Mouse (Mus musculus) monocyte, adult 2 months (primary cell): ENCODE results near the gene Pla2g12a.

ENCODE experiments used
- DNase-seq, 2 experiments: peaks; one replicate each; pipeline ENCODE4 v3.0.0; 2022; ENCODE audit warnings: low spot score in 2 of 2, low read depth in 1 of 2

The Pla2g12a gene

DNA sequence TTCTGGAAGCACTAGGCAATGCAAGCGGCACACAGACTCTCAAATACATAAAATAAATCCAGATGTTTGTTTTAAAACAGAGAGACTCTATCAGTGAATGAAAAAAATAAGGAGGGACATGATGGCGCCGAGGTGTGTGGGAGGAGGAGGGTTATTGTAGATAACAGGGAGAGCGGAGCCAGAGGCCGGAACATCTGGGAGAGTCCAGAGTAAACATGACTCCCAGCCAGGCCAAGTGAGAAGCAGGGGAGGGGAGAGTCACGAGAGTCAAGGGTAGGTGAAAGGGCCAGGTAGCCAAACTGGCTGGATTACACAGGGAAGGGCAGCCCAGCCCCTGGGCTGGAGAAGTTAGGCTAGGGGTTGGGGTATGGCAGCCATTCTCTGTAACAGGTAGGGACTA is 18.2 kb downstream of the Pla2g12a start:
- no peak for DNase-seq

DNA sequence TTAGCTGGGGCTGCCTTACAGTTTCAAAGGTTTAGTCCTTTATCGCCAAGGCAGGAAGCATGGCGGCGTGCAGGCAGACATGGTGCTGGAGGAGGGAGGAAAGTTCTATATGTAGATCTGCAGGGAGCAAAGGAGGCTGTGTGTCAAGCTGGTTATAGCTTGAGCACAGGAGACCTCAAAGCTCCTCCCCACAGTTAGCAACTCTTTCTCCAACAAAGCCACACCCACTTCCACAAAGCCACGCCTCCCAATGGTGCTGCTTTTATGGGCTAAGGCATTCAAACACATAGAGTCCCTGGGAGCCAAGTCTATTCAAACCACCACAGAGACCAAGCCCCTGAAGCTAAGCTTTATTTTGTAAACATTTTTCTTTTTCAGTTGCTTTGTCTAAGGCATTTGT is 20.5 kb downstream of the Pla2g12a start:
- DNase-seq: no peak

DNA sequence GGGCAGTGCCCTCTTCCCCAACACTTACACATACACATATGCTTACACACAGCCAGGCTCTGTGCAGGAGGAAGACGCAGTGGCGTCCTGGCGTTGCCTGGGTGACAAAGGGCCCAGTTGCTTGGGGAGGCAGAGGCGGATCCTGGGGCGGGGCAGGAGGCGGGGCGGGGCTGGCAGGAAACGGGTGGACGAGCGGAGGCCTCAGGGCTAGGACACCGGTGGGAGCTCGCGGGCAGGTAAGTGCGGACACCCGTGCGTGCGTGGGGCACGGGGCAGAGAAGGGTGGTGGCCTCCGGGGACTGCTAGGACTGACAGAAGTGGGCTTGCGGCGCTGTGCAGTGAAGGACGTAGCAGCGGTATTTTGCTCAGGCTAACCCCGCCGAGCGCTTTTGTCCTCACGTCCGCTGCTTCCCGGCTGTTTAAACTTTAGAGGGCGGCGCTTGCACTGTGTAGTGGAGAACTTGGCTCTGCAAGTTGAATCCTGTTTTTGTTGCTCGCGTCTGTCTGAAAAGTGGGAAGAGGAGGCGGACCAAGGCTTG is 22.9 kb downstream of the Pla2g12a start, which contains the start of gene Casp6:
Gene Casp6, plus strand, starts transcription at position 155 of the 539 bp plus-strand sequence.
- DNase-seq: peak in 1 of 2 experiments; percentile 63

DNA sequence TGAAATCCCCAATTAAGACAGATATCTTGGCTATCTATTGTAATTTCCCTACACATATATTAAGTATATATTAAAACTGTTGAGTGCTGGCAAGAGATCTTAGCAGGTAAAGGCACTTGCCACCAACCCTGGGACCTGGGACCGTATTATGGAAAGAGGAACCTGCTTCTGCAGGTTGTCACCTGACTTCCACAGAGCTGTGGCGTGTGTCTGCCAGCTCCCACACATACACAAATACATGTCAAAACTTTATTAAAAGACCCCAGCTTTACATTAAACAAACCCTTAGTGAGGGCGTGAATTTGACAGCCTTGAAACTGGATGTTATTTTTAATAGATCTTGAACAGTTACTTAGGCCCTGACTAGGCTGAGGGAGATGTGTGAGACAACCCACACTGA is 25.0 kb downstream of the Pla2g12a start:
- no peak for DNase-seq

DNA sequence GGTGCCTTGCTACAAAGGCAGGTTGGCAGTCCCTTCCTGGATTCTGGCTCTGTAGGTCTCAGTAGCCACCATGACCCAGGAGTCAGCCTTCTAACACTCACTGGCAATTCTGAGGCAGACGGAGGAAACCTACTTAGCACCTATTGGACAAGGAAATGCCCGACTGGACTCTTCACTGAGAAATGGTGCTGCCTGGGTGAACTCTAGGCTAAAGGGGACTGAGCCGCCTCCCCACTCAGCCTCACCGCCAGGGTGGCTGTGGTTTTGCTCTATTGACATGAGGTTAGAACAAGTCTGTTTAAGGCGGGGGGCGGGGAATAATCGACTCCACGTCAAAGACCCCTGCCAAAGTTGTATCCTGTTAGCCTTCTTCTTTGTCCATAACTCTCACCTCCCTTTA is 25.5 kb downstream of the Pla2g12a start:
- DNase-seq: no peak

DNA sequence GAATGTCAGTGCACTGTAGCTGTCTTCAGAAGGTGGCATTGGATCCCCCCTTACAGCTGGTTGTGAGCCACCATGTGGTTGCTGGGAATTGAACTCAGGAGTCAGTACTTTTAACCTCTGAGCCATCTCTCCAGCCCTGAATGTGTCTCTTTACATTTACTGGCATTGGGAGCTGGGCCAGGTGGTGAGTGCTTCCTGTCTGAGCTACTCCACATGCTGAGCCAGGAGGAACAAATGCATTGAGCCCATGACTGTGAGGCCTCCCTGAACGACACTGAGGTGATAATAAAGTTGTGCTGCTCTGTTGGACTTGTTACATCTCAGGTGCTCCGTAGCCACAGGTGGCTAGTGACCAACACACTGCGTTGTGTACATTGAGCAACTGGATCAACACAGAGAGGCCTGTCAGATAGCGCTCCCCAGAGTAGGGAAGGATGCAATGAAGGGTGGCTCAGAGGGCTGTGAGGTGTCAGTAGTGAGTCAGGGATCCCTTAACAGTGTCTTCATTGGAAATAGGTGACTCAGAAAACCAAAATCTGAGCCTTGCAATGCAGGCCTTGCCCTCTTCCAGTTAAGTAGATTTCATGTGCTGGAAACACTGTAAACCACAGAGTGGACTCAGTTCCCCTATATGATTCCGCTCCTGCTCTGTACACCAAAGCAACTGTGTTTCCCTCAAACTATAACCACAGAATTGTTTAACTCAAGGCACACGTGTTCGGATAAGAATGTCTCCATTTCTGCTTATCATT is 26.2 kb downstream of the Pla2g12a start:
- DNase-seq: peak; percentile 14 to 33

DNA sequence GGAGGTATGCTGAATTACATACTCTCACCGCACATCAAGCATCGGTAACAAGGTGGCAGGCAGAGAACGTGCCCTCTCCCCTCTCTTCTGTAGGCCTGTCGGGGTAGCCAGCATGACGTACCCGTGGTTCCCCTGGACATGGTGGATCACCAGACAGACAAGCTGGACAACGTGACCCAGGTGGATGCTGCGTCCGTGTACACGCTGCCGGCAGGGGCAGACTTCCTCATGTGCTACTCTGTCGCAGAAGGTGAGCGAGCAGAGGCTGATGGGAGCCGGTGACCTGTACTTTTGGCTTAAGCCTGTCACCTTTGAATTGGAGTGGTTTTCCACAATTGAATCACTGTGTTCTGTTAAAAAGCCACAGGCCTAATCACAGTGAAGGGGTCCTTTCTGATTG is 33.6 kb downstream of the Pla2g12a start:
- DNase-seq: no peak

DNA sequence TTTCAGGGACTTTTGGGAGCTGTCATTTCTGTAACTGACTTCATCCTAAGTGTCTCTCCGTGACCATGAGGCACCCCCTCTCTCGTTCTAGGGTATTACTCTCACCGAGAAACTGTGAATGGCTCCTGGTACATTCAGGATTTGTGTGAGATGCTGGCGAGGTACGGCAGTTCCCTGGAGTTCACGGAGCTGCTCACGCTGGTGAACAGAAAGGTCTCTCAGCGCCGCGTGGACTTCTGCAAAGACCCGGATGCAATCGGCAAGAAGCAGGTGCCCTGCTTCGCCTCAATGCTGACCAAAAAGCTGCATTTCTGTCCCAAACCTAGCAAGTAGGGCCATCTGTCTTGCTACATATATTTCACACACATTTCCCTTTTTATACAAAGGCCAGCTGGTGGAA is 34.8 kb downstream of the Pla2g12a start:
- no peak for DNase-seq

DNA sequence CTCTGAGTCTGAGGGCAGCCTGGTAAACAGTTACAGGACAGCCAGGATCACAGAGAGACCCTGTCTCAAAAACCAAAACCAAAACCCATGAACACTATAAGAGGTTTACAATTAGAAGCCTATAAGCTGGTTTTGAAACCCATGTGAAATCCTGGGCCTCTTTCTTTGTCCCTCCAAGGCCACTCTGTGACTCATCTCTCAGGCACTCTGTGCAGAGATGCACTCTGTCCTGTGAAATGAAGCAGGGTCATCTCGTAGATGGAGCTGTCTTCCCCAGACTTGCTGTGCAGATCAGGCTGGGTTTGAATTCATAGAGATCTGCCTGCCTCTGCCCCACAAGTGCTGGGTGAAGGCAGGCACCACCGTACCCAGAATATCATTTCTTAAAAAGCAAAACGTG is 39.0 kb downstream of the Pla2g12a start:
- no peak for DNase-seq

DNA sequence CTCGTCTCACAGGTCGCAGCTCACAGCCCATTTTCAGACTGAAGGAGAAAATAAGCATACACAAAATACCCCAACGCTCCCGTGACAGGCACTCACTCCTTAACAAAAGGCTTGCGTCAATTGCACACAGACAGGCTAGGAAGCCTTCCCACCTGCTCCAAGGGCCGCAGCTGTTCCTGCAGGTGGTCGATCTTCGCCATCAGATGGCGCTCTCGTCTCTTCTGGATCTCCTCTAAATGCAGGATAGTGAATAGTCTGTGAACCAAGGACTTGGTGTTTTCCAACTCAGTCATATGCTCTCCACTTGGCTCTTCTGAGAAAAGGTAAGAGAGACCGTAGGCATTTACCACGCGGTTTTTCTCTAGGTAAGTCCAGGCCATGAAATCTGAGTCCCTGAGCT is 40.0 kb downstream of the Pla2g12a start:
- no peak for DNase-seq

DNA sequence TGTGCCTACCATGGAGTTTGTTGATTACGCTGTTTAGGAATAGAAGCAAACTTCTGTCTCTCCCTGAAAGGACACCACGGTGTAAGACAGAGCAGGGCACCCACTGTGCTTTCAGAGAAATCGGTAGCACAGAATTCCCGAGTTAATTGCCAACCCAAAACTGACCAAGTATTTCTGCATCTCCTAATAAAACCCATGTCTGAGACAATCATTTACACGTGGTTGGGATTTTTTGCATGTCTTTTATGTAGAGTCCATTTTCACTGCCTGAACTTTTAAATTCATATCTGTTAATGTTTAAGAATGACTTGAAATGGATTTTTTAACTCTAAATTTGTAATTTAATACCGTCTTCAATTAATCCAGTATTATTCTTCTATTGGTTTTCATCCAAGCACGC is 45.2 kb downstream of the Pla2g12a start:
- no peak for DNase-seq

DNA sequence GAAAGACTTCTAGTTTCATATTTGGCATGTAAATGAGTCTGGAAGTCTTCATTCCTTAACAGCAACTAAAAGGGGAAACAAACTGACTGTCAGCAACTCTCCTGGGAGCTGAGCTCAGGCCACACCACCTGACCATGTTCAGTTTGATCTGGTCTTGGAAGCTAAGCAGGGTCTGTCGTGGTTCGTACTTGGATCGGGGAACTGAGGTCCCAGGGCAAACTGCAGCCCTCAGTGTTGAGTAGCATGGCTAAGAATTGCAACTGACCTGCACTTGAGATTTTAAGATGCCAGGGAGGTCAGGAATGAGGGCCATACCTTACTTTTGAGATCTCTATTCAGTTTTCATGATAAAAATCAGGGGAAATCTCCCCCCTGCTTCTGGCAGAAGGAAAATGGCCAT is 47.5 kb downstream of the Pla2g12a start:
- DNase-seq: no peak

DNA sequence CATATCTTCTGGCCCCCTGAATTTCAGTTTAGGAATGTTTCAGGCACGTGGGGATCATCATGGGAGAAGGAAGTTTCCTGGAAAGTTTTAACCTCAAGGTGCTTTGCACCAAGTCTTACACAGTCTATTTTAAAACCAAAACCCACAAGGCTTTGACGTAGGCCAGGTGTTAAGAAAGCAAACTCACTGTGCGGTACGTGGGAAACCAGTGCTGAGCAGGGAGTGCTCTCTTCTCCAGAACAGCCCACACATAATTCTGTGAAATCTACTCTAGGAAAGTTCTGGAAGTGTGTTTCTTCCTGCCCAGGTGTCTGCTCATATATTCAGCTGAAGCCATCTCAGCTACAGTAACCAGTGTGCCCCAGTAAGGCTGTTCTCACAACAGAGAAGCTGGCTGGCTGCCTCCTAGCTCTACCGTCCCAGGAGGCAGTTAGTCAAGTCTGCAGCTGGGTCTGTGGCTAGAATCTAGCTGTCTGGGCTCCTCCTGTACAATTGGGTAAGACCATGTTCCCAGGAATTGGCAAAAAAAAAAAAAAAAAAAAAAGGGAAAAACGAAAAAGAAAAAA is 51.9 kb downstream of the Pla2g12a start:
- DNase-seq: no peak

DNA sequence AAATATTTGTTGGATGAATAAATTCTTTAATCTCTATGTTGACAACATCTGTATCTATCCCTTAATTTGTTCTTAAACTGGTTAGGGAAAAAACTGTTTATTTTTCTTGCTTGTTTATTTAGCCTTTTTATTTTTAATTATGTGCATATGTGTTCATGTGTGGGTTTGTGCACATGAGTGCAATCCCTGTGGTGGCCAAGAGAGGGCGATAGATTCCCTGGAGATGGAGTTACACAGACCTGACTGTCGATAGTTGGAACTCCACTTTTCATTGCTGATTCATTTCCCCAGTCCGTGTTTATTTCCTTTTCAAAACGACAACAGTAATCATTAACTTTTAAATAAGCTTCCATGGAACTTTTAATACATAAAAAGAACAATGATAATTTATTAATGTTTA is 54.0 kb downstream of the Pla2g12a start:
- peak; percentile 29 to 56 for DNase-seq

DNA sequence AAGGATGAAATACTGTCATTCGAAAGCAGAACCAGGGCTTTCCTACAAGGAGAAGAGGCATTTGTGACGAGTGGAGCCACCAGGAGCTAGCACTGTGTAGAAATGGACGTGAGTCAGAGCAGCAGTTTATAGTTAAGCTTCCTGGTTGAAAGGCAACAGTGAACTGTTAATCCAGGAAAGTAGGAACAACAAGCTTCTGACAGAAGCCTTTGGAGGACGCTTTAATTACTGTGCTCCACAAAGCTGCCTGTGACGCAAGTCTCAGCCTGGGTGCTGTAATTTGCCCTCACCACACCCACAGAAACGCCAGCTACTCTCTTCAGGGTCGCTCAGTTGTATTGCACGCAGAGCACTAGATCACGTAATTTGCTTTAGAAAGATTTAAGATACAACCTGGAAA is 58.2 kb downstream of the Pla2g12a start:
- DNase-seq: peak; percentile 6 to 50

DNA sequence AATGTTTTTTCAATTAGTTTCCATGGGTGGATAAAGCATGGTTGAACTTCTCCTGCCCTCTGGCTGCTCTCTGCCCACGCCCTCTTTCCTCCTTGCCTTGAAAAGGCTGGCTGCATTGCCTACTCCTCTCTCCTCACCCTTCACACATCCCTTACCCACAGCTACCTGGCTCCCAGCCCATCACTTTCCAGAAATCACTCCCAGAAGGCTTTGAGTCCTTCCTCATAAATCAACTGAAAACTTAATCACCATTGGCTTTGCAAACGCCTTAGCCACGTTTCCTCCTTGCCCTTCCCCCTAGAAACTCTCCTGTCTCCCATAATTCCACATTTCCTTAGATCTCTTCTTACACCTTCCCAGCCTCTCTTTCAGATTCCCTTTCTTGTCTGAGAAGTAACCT is 59.4 kb downstream of the Pla2g12a start:
- DNase-seq: no peak

DNA sequence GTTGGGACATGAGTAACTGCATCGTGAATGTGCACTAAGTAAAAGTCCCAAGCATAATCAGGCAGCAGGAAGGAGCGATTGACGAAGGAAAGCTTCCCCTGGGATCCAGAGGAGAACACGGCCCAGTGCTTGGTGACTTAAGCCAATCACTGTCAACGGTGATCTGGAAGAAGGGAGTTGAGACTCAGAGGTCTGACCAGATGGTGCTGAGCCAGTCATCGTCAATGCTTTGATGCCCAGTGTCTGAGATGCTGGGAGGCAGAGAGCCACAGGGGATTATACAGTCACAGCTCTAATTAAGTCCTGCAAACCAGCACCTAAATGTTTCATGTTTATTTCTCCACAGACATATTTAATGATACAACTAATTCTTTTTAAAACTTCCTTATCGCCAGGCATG is 60.7 kb downstream of the Pla2g12a start:
- DNase-seq: no peak

DNA sequence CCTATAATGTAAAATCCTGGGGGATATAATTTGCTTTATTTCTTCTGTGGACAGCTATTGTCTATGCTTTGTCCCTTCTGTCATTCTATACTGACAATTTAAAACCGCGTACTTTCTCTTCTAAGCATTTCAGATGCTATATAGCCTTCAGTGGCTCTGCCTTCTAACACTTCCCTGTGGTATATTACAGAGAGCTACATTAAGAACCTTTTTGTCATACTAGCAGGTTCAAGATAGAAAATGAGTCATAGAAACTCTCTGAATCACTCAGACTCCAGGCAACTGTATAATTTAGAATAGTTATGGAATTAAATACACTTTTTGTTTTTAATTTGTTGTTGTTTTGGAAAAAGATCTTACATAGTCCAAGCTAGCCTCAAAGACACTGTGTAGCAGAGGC is 62.4 kb downstream of the Pla2g12a start:
- no peak for DNase-seq

DNA sequence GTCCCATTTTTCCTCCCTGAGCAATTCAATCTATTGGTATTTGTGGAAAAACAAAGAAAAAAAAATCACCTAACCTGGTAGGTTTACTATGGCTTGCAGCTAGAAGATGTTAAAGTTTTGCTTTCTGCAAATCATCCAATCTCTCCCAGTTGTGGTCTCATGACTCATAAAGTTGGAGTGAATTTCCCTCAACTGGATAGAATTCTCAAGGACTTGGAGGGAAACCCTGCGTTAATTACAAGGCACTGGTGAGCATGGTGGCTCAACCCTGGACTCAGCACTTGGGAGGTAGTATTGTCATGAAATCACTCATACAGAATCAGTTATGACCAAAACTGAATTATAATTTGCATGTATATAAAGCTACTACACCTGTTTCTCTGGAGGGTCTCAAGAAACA is 62.9 kb downstream of the Pla2g12a start:
- DNase-seq: no peak

DNA sequence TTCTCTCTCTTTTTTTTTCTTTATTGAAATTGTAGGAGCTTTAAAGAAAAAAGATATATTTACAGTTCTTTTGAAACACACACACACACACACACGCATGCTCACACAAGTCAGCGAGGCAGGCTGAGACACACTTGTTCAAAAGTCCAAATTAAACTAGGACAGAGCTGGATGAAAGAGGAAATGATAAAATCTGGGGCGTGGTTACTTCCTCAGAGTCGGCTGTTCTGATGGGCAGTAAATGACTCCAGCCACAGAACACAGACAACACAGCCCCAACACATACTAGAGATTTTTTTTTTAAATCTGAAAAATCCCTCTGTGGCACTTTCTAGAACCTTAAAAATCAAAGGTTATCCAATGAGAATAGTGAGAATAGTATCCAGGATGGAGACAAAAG is 65.4 kb downstream of the Pla2g12a start:
- DNase-seq: no peak
